Mouse (Mus musculus): Measurements from ENCODE around the gene Serpinh1. TPM values are rescaled to one million over a fixed set of nuclear protein-coding genes. Genes with fewer than 3 reads are reported as not detected.

The Serpinh1 gene
- total RNA-seq (2018; cell fraction: chromatin; rRNA removed), result 100 to 1,000 TPM in 1 of 26 experiments, 1 to 10 TPM in 5, under 1 TPM in 11, not detected in 9; 0.30 to 194 (median 0.70) TPM
- total RNA-seq (2018; cell fraction: cytosol; rRNA removed), result under 1 TPM in 10 of 26 experiments, not detected in 16; 0.05 to 0.19 (median 0.09) TPM
- total RNA-seq (2018; cell fraction: nucleus; rRNA removed), result 10 to 100 TPM in 1 of 26 experiments, under 1 TPM in 4, not detected in 21; 0.18 to 34.7 (median 0.22) TPM
- polyA plus RNA-seq (2018), result 0.11 to 0.53 TPM in 2 of 3 replicates, not detected in the other

DNA sequence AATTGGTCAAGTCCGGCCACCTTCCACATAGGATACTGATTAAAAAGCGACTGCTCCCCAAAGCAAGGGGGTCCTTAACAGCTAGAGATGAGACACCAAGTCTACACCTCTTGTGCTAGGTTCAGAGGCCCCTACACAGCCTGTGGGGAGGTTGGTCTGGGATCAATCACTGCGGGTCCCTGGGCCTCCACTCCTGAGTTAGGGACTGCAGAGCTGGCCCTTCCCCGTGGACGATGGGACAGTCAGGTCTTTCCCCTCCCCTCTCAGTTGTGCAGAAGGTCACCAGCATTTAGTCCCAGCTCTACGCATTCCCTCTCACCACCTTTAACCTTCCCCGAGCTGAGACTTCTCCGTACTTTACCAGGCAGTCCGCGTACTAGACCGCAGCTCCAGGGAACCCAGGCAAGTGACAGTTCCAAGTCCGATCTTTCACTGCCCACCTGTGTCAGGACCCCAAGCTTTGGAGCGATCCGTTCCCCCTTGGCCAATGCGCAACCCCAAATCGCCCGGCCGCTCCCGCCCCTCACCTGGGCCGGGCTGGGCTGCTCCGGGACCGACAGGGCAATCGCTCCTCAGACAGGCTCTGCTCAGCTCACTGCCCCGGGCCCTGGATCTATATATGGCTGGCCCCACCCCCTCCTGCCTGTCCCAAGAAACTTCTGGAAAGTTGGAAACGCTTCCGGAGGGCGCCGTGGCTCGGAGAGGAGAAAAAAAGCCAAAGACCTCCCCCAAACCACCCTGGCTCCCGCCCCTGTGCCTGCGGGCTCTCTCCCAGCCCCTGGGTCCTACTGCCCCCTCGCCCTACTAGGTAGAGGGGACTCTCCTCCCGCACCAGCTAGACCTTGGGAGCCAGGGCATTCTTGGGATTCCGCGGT lies at the start of gene Serpinh1:
Gene Serpinh1 (minus strand): TSS at position 714 of the 875 bp plus-strand sequence.
- no peak within 1 kb of the TSS for H3K27ac ChIP-seq

DNA sequence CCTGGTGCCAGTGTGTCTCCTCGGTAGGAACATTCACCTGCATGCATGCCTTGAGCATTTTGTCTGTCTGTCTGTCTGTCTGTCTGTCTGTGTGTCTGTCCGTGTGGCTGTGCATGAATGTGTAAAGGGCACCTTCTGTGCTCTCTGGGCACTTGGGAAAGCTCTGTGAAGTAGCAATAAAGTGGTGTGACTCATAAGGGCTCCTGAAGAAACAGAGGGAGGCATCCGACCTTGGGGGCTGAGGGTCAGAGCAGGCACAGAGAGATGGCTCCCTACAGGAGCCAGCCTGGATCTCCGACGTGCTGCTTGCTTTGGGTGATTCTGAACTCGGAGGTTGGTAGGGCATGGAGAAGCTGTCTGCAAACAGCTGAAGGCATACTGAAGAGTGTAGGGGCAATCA lies 49.4 kb upstream of the Serpinh1 start:
- no peak overlapping the region for H3K4me3 ChIP-seq (ENCODE audit: inconsistent target)
- no peak overlapping the region for H3K27ac ChIP-seq
- H3K79me2 ChIP-seq (ENCODE audit: inconsistent target), result no peaks in the 10 kb centered on the region
- no peaks in the 10 kb centered on the region for H3K36me3 ChIP-seq (ENCODE audit: inconsistent target)
- WGBS (ENCODE audit: missing documents), result 100% methylated on average over 6 of the region's 6 CpGs

More for the DNA sequence above, at the start of gene Serpinh1:
- no peaks in the 10 kb centered on the region for H3K36me3 ChIP-seq (ENCODE audit: inconsistent target)
- no peak within 1 kb of the TSS for H3K4me3 ChIP-seq (ENCODE audit: inconsistent target)
- 12% methylated on average over 35 of the region's 35 CpGs for WGBS (ENCODE audit: missing documents)
- no peaks in the 10 kb centered on the region for H3K79me2 ChIP-seq (ENCODE audit: inconsistent target)

GRCm38 (mm10) chr7:99401373-99401772 lies 48.3 kb upstream of the Serpinh1 start:
- no peak overlapping the region for H3K4me3 ChIP-seq (ENCODE audit: inconsistent target)
- no peaks in the 10 kb centered on the region for H3K36me3 ChIP-seq (ENCODE audit: inconsistent target)
- no peak overlapping the region for H3K27ac ChIP-seq
- WGBS (ENCODE audit: missing documents), result 49% methylated on average over 8 of the region's 8 CpGs
- H3K79me2 ChIP-seq (ENCODE audit: inconsistent target), result no peaks in the 10 kb centered on the region

DNA sequence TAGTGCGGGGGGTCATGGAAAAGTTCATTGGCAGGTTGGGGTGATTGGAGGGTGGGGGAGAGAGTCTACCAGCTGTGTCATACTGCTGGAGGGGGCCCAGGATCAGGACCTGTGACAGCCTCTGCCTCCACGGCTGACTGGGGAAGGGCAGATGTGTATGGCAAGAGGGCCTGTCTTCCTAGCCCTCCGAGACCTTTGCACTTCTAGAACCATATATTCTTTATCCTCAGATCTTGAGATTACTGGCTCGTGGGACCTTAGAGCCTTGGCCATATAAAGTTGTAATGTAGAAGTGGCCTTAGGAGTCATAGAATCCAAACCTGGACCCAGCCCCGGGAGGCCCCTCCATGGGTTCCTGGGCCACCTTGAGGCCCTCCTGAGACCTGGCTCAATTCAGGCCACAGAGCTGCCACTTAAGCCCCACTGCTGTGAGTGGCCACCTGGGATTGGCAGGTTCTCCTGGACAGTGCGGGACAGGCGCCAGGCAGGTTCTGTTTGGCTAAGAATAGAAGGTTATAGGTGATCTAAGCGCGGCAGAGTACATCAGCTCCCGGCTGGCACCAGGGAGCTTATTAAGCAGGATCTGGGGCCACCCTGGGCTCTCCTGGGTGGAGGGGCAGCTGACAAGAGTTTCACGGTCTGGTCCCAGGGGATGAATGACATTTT lies 44.1 kb upstream of the Serpinh1 start:
- Histone ChIP-seq H3K27ac (no peak overlapping the region), H3K4me3 (ENCODE audit: inconsistent target) (no peak overlapping the region), H3K36me3 (ENCODE audit: inconsistent target) (no peaks in the 10 kb centered on the region; the same call in 1 of the 2 replicates), H3K79me2 (ENCODE audit: inconsistent target) (no peaks in the 10 kb centered on the region)
- 93% methylated on average over 11 of the region's 11 CpGs for WGBS (ENCODE audit: missing documents)

GRCm38 (mm10) chr7:99395908-99396616 lies 43.0 kb upstream of the Serpinh1 start:
- H3K4me3 ChIP-seq (ENCODE audit: inconsistent target), result no peak overlapping the region
- no peaks in the 10 kb centered on the region for H3K79me2 ChIP-seq (ENCODE audit: inconsistent target)
- H3K27ac ChIP-seq, result no peak overlapping the region
- H3K36me3 ChIP-seq (ENCODE audit: inconsistent target), result no peaks in the 10 kb centered on the region; the same call in 1 of the 2 replicates
- WGBS (ENCODE audit: missing documents), result 90% methylated on average over 11 of the region's 11 CpGs

DNA sequence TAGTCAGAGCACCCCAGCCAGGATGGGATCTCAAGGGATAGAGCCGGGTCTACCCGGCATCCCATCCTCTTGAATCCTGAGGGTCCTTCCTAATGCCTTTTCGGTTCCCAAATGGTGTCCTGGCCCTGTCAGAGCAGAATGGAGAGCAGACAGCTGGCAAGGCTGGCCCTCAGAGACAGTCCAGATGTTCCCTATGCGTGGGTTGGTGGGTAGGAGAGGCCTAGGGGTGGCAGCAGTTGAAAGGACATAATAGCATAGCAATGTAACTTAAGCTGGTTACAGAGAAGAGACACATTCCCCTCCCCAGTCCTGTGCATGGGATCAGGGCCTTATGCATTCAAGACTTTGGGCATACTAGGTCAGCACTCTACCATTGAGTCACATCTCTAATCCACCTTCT lies 42.3 kb upstream of the Serpinh1 start:
- no peak overlapping the region for H3K27ac ChIP-seq
- H3K36me3 ChIP-seq (ENCODE audit: inconsistent target), result no peaks in the 10 kb centered on the region; the same call in 1 of the 2 replicates
- WGBS (ENCODE audit: missing documents), result 100% methylated on average over 4 of the region's 4 CpGs
- no peak overlapping the region for H3K4me3 ChIP-seq (ENCODE audit: inconsistent target)
- no peaks in the 10 kb centered on the region for H3K79me2 ChIP-seq (ENCODE audit: inconsistent target)

GRCm38 (mm10) chr7:99393711-99394325 lies 40.8 kb upstream of the Serpinh1 start:
- Histone ChIP-seq H3K36me3 (ENCODE audit: inconsistent target) (no peaks in the 10 kb centered on the region; the same call in 1 of the 2 replicates), H3K79me2 (ENCODE audit: inconsistent target) (no peaks in the 10 kb centered on the region), H3K4me3 (ENCODE audit: inconsistent target) (no peak overlapping the region), H3K27ac (no peak overlapping the region)
- 92% methylated on average over 13 of the region's 13 CpGs for WGBS (ENCODE audit: missing documents)

- no peaks in the 10 kb centered on the region for H3K79me2 ChIP-seq (ENCODE audit: inconsistent target)
- WGBS (ENCODE audit: missing documents), result 93% methylated on average over 2 of the region's 2 CpGs
- H3K4me3 ChIP-seq (ENCODE audit: inconsistent target), result no peak overlapping the region
- H3K27ac ChIP-seq, result no peak overlapping the region
- no peaks in the 10 kb centered on the region; the same call in 1 of the 2 replicates for H3K36me3 ChIP-seq (ENCODE audit: inconsistent target)
Measured at GRCm38 (mm10) chr7:99392696-99393095, 39.7 kb upstream of the Serpinh1 start.

GRCm38 (mm10) chr7:99390559-99390958 lies 37.5 kb upstream of the Serpinh1 start:
- no peaks in the 10 kb centered on the region for H3K79me2 ChIP-seq (ENCODE audit: inconsistent target)
- H3K4me3 ChIP-seq (ENCODE audit: inconsistent target), result no peak overlapping the region
- no peaks in the 10 kb centered on the region; the same call in 1 of the 2 replicates for H3K36me3 ChIP-seq (ENCODE audit: inconsistent target)
- 88% methylated on average over 4 of the region's 4 CpGs for whole genome bisulfite sequencing (ENCODE audit: missing documents)
- H3K27ac ChIP-seq, result no peak overlapping the region

- H3K27ac ChIP-seq, result no peak overlapping the region
- WGBS (ENCODE audit: missing documents), result 68% methylated on average over 5 of the region's 5 CpGs
- no peak overlapping the region for H3K4me3 ChIP-seq (ENCODE audit: inconsistent target)
- H3K36me3 ChIP-seq (ENCODE audit: inconsistent target), result no peaks in the 10 kb centered on the region; the same call in 1 of the 2 replicates
- H3K79me2 ChIP-seq (ENCODE audit: inconsistent target), result no peaks in the 10 kb centered on the region; the same call in 1 of the 2 replicates
Measured at GRCm38 (mm10) chr7:99387356-99387755, 34.3 kb upstream of the Serpinh1 start.

DNA sequence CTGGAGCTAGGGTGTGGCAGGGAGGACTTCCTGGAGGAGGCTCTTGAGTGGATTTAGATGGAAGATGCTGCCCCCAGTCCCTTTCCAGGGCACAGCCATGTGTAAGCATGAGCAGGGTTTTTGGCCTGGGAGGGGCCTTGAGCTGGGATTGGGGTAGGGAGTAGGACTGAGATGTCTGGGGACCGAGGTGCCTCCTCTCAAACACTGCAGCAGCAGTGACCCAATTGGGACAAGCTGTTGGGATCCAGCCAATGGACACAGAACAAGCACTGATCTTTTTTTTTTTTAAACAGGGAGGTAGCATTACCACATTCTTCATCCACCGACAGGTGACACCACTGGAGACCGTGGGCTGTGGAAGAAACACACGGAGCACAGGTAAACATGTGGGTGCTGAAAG lies 33.8 kb upstream of the Serpinh1 start:
- H3K79me2 ChIP-seq (ENCODE audit: inconsistent target), result no peaks in the 10 kb centered on the region; the same call in 1 of the 2 replicates

GRCm38 (mm10) chr7:99386030-99386429 lies 33.0 kb upstream of the Serpinh1 start:
- 91% methylated on average over 5 of the region's 5 CpGs for WGBS (ENCODE audit: missing documents)
- Histone ChIP-seq H3K36me3 (ENCODE audit: inconsistent target) (no peaks in the 10 kb centered on the region), H3K79me2 (ENCODE audit: inconsistent target) (no peaks in the 10 kb centered on the region; the same call in 1 of the 2 replicates), H3K4me3 (ENCODE audit: inconsistent target) (no peak overlapping the region), H3K27ac (no peak overlapping the region)

More for the DNA sequence above, 33.8 kb upstream of the Serpinh1 start:
- 80% methylated on average over 3 of the region's 4 CpGs for WGBS (ENCODE audit: missing documents)
- Histone ChIP-seq H3K27ac (no peak overlapping the region), H3K36me3 (ENCODE audit: inconsistent target) (no peaks in the 10 kb centered on the region; the same call in 1 of the 2 replicates), H3K4me3 (ENCODE audit: inconsistent target) (no peak overlapping the region)

DNA sequence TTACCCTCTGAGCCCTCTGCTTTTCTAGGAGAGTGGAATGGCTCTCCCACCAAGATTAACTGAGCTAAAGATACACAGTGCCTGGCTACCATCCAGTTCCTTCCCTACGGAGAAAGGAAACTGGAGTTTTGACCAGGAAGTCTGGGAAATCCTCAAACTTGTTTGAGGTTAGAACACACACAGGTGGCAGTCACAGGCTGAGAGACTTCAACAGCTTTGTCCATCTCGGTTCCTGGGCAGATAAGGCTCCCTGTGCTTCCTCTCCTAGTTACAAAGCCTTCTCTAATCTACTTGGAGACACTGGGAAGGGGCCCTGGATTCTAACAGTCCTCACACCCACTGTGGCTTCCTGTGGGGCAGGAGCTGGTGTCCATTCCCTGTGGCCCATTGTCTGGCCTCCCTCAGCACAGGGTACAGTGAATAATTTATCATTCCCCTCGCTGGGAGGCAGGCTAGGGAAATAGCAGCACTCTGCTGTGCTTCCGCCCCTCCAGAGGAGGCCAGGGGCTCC lies 31.1 kb upstream of the Serpinh1 start:
- Histone ChIP-seq H3K27ac (no peak overlapping the region), H3K4me3 (ENCODE audit: inconsistent target) (no peak overlapping the region), H3K79me2 (ENCODE audit: inconsistent target) (no peaks in the 10 kb centered on the region; the same call in 1 of the 2 replicates), H3K36me3 (ENCODE audit: inconsistent target) (no peaks in the 10 kb centered on the region)
- 50% methylated on average over 3 of the region's 4 CpGs for WGBS (ENCODE audit: missing documents)

Measured in macrophage (primary cell).